ENCODE assay signal across 32 mouse cellular contexts in the genomic region with DNA sequence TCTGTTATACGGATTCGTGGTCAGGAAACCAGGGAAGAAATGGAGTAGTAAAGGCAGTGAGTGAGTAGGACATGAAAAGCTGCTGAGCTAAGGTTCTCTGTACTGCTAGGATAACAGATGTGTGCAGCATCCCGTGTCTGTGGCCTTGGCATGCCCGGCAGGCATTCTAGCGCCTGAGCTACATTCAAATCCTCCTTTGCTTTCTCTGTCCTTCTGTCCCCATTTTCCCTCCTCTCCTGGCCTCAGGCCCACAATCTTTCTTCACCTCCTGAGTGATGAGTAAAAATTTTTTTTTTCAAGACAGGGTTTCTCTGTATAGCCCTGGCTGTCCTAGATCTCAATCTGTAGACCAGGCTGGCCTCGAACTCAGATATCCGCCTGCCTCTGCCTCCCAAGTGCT. TPM values are rescaled to one million over a fixed set of nuclear protein-coding genes. Genes with fewer than 3 reads are reported as not detected.
DNase-seq lines count a peak whose midpoint lies in the region; ATAC-seq and TF ChIP-seq lines count a peak whose summit lies in the region.
"Had no signal": no experiment of that assay in that cellular context is flagged by ENCODE, and none has a peak within 500 bp of the region (broad histone marks: within the 10 kb centered on the region; RNA-seq: fewer than 3 reads in every experiment).

No protein-coding gene starts in this region.

- no peaks in the 10 kb centered on the region for H3K4me1 ChIP-seq in midbrain, postnatal 0 days (ENCODE audit: insufficient read depth, low read length)
- H3K4me1 ChIP-seq in midbrain, embryonic 14.5 days (ENCODE audit: control insufficient read depth, insufficient read depth, low read length) = no peaks in the 10 kb centered on the region

- DNase-seq in midbrain, postnatal 0 days (ENCODE audit: low spot score) = no peak
- no peak for DNase-seq in midbrain, embryonic 14.5 days
- peak; percentile 9 for DNase-seq in Muller cell, postnatal 12 days (ENCODE audit: inconsistent ontology term)
- peak; percentile 24 for DNase-seq in adrenal gland, adult 8-10 months
- peak; percentile 53 for DNase-seq in brain, embryonic 14.5 days (ENCODE audit: low read depth)
- DNase-seq in kidney, adult 9 months = no peak
- DNase-seq in lung, postnatal 10 days = no peak
- DNase-seq: cerebellum, adult 8-10 months; cerebellum, postnatal 36 days; gastrocnemius, adult 2 months; gastrocnemius, postnatal 36 days; heart, postnatal 10 days; kidney, adult 11 months; kidney, postnatal 36 days; lung, postnatal 36 days; right cerebral cortex, postnatal 4 days; thymus, adult 2 months; thymus, postnatal 4 days had no signal

- H3K27ac ChIP-seq in midbrain, postnatal 0 days (ENCODE audit: low read depth, low read length) = no peak overlapping the region
- no peak overlapping the region for H3K27ac ChIP-seq in midbrain, embryonic 14.5 days (replicated peaks; ENCODE audit: low read depth, low read length)
- H3K27ac ChIP-seq: forebrain, embryonic 13.5 days; gastrocnemius, adult 2 months; heart, embryonic 13.5 days; hindbrain, embryonic 10.5 days; hindbrain, embryonic 15.5 days; layer of hippocampus, adult 2 months; left cerebral cortex, adult 2 months; limb, embryonic 13.5 days; lung, embryonic 15.5 days; stomach, postnatal 0 days had no signal

- 87% methylated on average over 7 of the region's 7 CpGs for WGBS in midbrain, postnatal 0 days
- 84% methylated on average over 7 of the region's 7 CpGs for WGBS in midbrain, embryonic 14.5 days

- H3K36me3 ChIP-seq in midbrain, postnatal 0 days (ENCODE audit: insufficient read depth, low read length) = no peaks in the 10 kb centered on the region
- H3K36me3 ChIP-seq in midbrain, embryonic 14.5 days (ENCODE audit: control insufficient read depth, insufficient read depth, low read length) = no peaks in the 10 kb centered on the region
- H3K36me3 ChIP-seq: G1E; heart, embryonic 13.5 days; hindbrain, embryonic 10.5 days; hindbrain, embryonic 15.5 days; limb, embryonic 13.5 days; lung, embryonic 15.5 days had no signal

- no peak overlapping the region for H3K4me3 ChIP-seq in midbrain, postnatal 0 days (ENCODE audit: low read depth, low read length)
- no peak overlapping the region for H3K4me3 ChIP-seq in midbrain, embryonic 14.5 days (replicated peaks; ENCODE audit: low read depth, low read length)
- H3K4me3 ChIP-seq: forebrain, embryonic 13.5 days; gastrocnemius, adult 2 months; heart, embryonic 13.5 days; hindbrain, embryonic 10.5 days; hindbrain, embryonic 15.5 days; layer of hippocampus, adult 2 months; left cerebral cortex, adult 2 months; limb, embryonic 13.5 days; lung, embryonic 15.5 days had no signal

- no peaks in the 10 kb centered on the region for H3K27me3 ChIP-seq in midbrain, postnatal 0 days (ENCODE audit: insufficient read depth, low read length)
- H3K27me3 ChIP-seq in midbrain, embryonic 14.5 days (ENCODE audit: control insufficient read depth, insufficient read depth, low read length) = no peaks in the 10 kb centered on the region
- H3K27me3 ChIP-seq: forebrain, embryonic 13.5 days; hindbrain, embryonic 15.5 days; limb, embryonic 13.5 days; lung, embryonic 15.5 days had no signal

- H3K9ac ChIP-seq in midbrain, postnatal 0 days (replicated peaks; ENCODE audit: low read length, poor library complexity, severe bottlenecking) = 0 out of 2 replicates have a peak overlapping the region, but pooled peaks have one; percentile 5
- H3K9ac ChIP-seq in midbrain, embryonic 14.5 days (replicated peaks; ENCODE audit: low read length) = no peak overlapping the region
- H3K9ac ChIP-seq: forebrain, embryonic 13.5 days; heart, embryonic 13.5 days; hindbrain, embryonic 15.5 days; limb, embryonic 13.5 days; lung, embryonic 15.5 days had no signal

- no peak for ATAC-seq in midbrain, postnatal 0 days (ENCODE audit: low FRiP score)
- ATAC-seq in midbrain, embryonic 14.5 days (ENCODE audit: low FRiP score, low TSS enrichment) = no peak
- ATAC-seq: forebrain, embryonic 13.5 days; inflammation-experienced regulatory T-cells, adult 6 months had no signal

- no peak for TF ChIP-seq CTCF in midbrain, postnatal 0 days (IDR thresholded peaks at IDR 0.05)
- TF ChIP-seq CTCF in brain, embryonic 14.5 days (IDR thresholded peaks at IDR 0.05; ENCODE audit: borderline replicate concordance, extremely low read depth, insufficient read depth, insufficient read length) = no peak

- no peaks in the 10 kb centered on the region for H3K9me3 ChIP-seq in midbrain, postnatal 0 days (ENCODE audit: low read length)
- H3K9me3 ChIP-seq in midbrain, embryonic 14.5 days (ENCODE audit: control insufficient read depth, low read length) = no peaks in the 10 kb centered on the region; the same call in 1 of the 2 replicates
- H3K9me3 ChIP-seq: forebrain, embryonic 13.5 days; G1E; hindbrain, embryonic 10.5 days; hindbrain, embryonic 15.5 days; limb, embryonic 13.5 days; lung, embryonic 15.5 days had no signal

- no peak overlapping the region for H3K4me2 ChIP-seq in midbrain, postnatal 0 days (ENCODE audit: low read depth, low read length, poor library complexity, severe bottlenecking)
- no peak overlapping the region for H3K4me2 ChIP-seq in midbrain, embryonic 14.5 days (ENCODE audit: low read length)
- H3K4me2 ChIP-seq: forebrain, embryonic 13.5 days; heart, embryonic 13.5 days; hindbrain, embryonic 15.5 days; limb, embryonic 13.5 days; liver, embryonic 11.5 days; lung, embryonic 15.5 days; midbrain, embryonic 11.5 days had no signal

- no peak for TF ChIP-seq POLR2A in brain, embryonic 14.5 days (IDR thresholded peaks at IDR 0.05; ENCODE audit: borderline replicate concordance, extremely low read depth, insufficient read depth, insufficient read length, poor library complexity, severe bottlenecking)

RNA-seq across cellular contexts. Expression of a gene that starts 4.6 kb away (rescaled TPM):
- 1.2 and 1.4 TPM in 2 replicates for total RNA-seq in midbrain, postnatal 0 days (2014; rRNA removed)
- 1.2 and 1.5 TPM in 2 replicates for polyA plus RNA-seq in midbrain, postnatal 0 days (2015; fragmentation: Nextera tagmentation; extraction: Ambion mirVana)
- 5.0 and 8.1 TPM in 2 replicates for polyA plus RNA-seq in midbrain, embryonic 14.5 days (2014; fragmentation: Nextera tagmentation; extraction: Ambion mirVana)
- total RNA-seq in adrenal gland, adult 8-10 months (2022) = 1 to 10 TPM in 3 of 4 experiments, under 1 TPM in 1; 0.44 to 1.8 (median 1.0) TPM
- polyA plus RNA-seq in brain, embryonic 14.5 days (2012; rRNA removed) = 6.2 and 6.9 TPM in 2 replicates

RNA-seq across cellular contexts. Expression of a gene that starts 18.9 kb away (rescaled TPM):
- total RNA-seq in midbrain, postnatal 0 days (2014; rRNA removed) = 10.0 and 12.6 TPM in 2 replicates
- 3.3 and 3.6 TPM in 2 replicates for polyA plus RNA-seq in midbrain, postnatal 0 days (2015; fragmentation: Nextera tagmentation; extraction: Ambion mirVana)
- polyA plus RNA-seq in midbrain, embryonic 14.5 days (2014; fragmentation: Nextera tagmentation; extraction: Ambion mirVana) = 11.8 and 12.4 TPM in 2 replicates
- 1 to 10 TPM; 4.9 to 9.2 (median 7.6) TPM for total RNA-seq in adrenal gland, adult 8-10 months (2022)
- polyA plus RNA-seq in brain, embryonic 14.5 days (2012; rRNA removed) = 8.5 and 13.8 TPM in 2 replicates
- polyA plus RNA-seq: G1E had no signal

RNA-seq across cellular contexts. Expression of a gene that starts 57.5 kb away (rescaled TPM):
- 59.0 and 59.4 TPM in 2 replicates for total RNA-seq in midbrain, postnatal 0 days (2014; rRNA removed)
- polyA plus RNA-seq in midbrain, postnatal 0 days (2015; fragmentation: Nextera tagmentation; extraction: Ambion mirVana) = 24.2 and 29.2 TPM in 2 replicates
- 8.1 and 14.5 TPM in 2 replicates for polyA plus RNA-seq in midbrain, embryonic 14.5 days (2014; fragmentation: Nextera tagmentation; extraction: Ambion mirVana)
- 10 to 100 TPM; 17.6 to 23.7 (median 20.0) TPM for total RNA-seq in adrenal gland, adult 8-10 months (2022)
- 10.4 and 19.2 TPM in 2 replicates for polyA plus RNA-seq in brain, embryonic 14.5 days (2012; rRNA removed)
- total RNA-seq: G1E; neutrophil, adult 5-6 weeks had no signal
- polyA plus RNA-seq: G1E had no signal

Comparison
In these comparisons a context has a peak if more than half of its experiments do, and no peak if none do; other contexts are left out.
1. DNase-seq: peak in Muller cell, postnatal 12 days (single experiment), adrenal gland, adult 8-10 months (single experiment) and brain, embryonic 14.5 days (single experiment); none in midbrain, postnatal 0 days (single experiment), midbrain, embryonic 14.5 days (single experiment), kidney, adult 9 months (single experiment) and lung, postnatal 10 days (single experiment).